Mouse (Mus musculus) bone marrow macrophage, adult 2 months (primary cell): ENCODE measurements around the gene Ptprb. TPM values are rescaled to one million over a fixed set of nuclear protein-coding genes. Genes with fewer than 3 reads are reported as not detected.

ENCODE experiments used
- H3K27ac ChIP-seq: 2 replicates; pipeline ENCODE4 v1.5.1; 2012; ENCODE audit warnings: low read depth, low read length; ENCODE audit not compliant: insufficient read depth
- H3K4me1 ChIP-seq: 2 replicates; pipeline ENCODE4 v1.6.1; 2012; ENCODE audit warnings: low read length; ENCODE audit not compliant: control insufficient read depth, insufficient read depth
- H3K4me3 ChIP-seq: 2 replicates; pipeline ENCODE4 v1.5.1; 2012; ENCODE audit warnings: mild to moderate bottlenecking, low read length, moderate library complexity; ENCODE audit not compliant: insufficient read depth
- CTCF ChIP-seq: IDR thresholded peaks from 2 replicates; pipeline ENCODE4 v1.5.1; 2012; ENCODE audit warnings: low read depth, mild to moderate bottlenecking, low read length, moderate library complexity
- POLR2A ChIP-seq: IDR thresholded peaks from 2 replicates; pipeline ENCODE4 v1.6.1; 2012; ENCODE audit warnings: mild to moderate bottlenecking, low read depth, low read length, borderline replicate concordance
- polyA plus RNA-seq: library from polyadenylated mRNA; stranded (reverse); fragments of >200 nt; gene quantifications from 2 replicates; pipeline ENCODE4 v1.2.4, GENCODE M21; 2012; ENCODE audit not compliant: missing spikeins, insufficient read depth, insufficient read length

Gene Ptprb
- polyA plus RNA-seq, 1 experiment: not detected

GRCm38 (mm10) chr10:116290483-116290882, 15.2 kb downstream of the Ptprb start:
- Histone ChIP-seq H3K4me3 (no peak overlapping the region), H3K27ac (no peak overlapping the region), H3K4me1 (no peaks in the 10 kb centered on the region)
- no peak for TF ChIP-seq CTCF
- no peak for TF ChIP-seq POLR2A

GRCm38 (mm10) chr10:116291153-116291755, 15.9 kb downstream of the Ptprb start:
- TF ChIP-seq CTCF (no peak), POLR2A (no peak)

GRCm38 (mm10) chr10:116296439-116296838, 21.1 kb downstream of the Ptprb start:
- no peak for TF ChIP-seq CTCF
- no peak for TF ChIP-seq POLR2A
- Histone ChIP-seq H3K4me1 (no peaks in the 10 kb centered on the region), H3K4me3 (no peak overlapping the region), H3K27ac (no peak overlapping the region)

More at GRCm38 (mm10) chr10:116291153-116291755, 15.9 kb downstream of the Ptprb start:
- H3K27ac ChIP-seq: no peak overlapping the region
- H3K4me1 ChIP-seq: no peaks in the 10 kb centered on the region
- no peak overlapping the region for H3K4me3 ChIP-seq

GRCm38 (mm10) chr10:116297854-116298253, 22.5 kb downstream of the Ptprb start:
- Histone ChIP-seq H3K4me3 (no peak overlapping the region), H3K4me1 (no peaks in the 10 kb centered on the region), H3K27ac (no peak overlapping the region)
- TF ChIP-seq POLR2A: no peak

GRCm38 (mm10) chr10:116300824-116301223, 25.5 kb downstream of the Ptprb start:
- Histone ChIP-seq H3K4me3 (no peak overlapping the region), H3K4me1 (no peaks in the 10 kb centered on the region), H3K27ac (no peak overlapping the region)
- TF ChIP-seq CTCF (no peak), POLR2A (no peak)

GRCm38 (mm10) chr10:116301258-116301657, 25.9 kb downstream of the Ptprb start:
- Histone ChIP-seq H3K4me1 (no peaks in the 10 kb centered on the region), H3K4me3 (no peak overlapping the region), H3K27ac (no peak overlapping the region)
- TF ChIP-seq CTCF: no peak
- TF ChIP-seq POLR2A: no peak

- Histone ChIP-seq H3K4me3 (no peak overlapping the region), H3K27ac (no peak overlapping the region), H3K4me1 (no peaks in the 10 kb centered on the region)
- TF ChIP-seq CTCF: no peak
- no peak for TF ChIP-seq POLR2A
These were observed 29.0 kb downstream of the Ptprb start for GRCm38 (mm10) chr10:116304355-116304754.

- no peak for TF ChIP-seq CTCF
- no peak for TF ChIP-seq POLR2A
- H3K4me3 ChIP-seq: no peak overlapping the region
- no peaks in the 10 kb centered on the region for H3K4me1 ChIP-seq
- H3K27ac ChIP-seq: no peak overlapping the region
These were observed 34.1 kb downstream of the Ptprb start for GRCm38 (mm10) chr10:116309460-116309859.

GRCm38 (mm10) chr10:116310516-116311210, 35.3 kb downstream of the Ptprb start:
- Histone ChIP-seq H3K4me3 (no peak overlapping the region), H3K4me1 (no peaks in the 10 kb centered on the region), H3K27ac (no peak overlapping the region)
- no peak for TF ChIP-seq POLR2A
- no peak for TF ChIP-seq CTCF

- TF ChIP-seq POLR2A: no peak
- H3K4me3 ChIP-seq: no peak overlapping the region
- H3K27ac ChIP-seq: no peak overlapping the region
- no peaks in the 10 kb centered on the region for H3K4me1 ChIP-seq
These were observed 43.9 kb downstream of the Ptprb start for GRCm38 (mm10) chr10:116319246-116319645.
